Mouse (Mus musculus): ENCODE measurements around the gene Prr29. TPM values are rescaled to one million over a fixed set of nuclear protein-coding genes. Genes with fewer than 3 reads are reported as not detected.

Prr29 gene
- total RNA-seq (2023), result not detected in 2 replicates

GRCm38 (mm10) chr11:106365366-106365765 is at the start of gene Prr29:
Prr29 (plus strand) TSS chr11:106365472.

GRCm38 (mm10) chr11:106353188-106353587 is 12.1 kb upstream of the Prr29 start, which contains the start of gene Scn4a:
Scn4a (minus strand) TSS chr11:106353288.

DNA sequence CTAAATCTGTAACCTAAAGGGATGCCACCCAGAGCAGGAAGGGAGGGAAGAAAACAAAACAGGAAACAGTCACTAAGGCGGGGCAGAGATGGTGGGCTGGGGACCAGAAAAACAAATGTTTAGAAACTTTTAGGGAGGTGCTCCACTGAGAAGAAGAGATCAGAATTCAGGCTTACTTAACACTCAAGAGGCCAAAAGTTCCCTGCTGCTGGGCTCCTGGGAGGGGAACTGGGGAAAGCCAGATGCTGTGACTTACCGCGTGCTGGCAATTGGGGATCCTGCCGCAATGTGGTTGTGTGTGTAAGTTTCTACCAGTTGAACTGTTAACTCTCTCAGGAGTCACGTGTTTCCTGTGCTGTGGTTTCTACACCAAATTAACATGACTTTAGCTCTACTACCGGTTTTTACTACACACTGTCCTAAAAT is 22.5 kb downstream of the Prr29 start, which contains the start of gene Icam2:
TSS of gene Icam2 (minus strand) at position 285 of the 426 bp plus-strand sequence.

Other genes starting within 250 kb of the Prr29 start
- gene Gm10840, start 204.6 kb upstream of the Prr29 start, total RNA-seq (2023), result 2.3 and 4.2 TPM in 2 replicates
- gene Limd2, start 204.6 kb upstream of the Prr29 start, total RNA-seq (2023), result 392 and 416 TPM in 2 replicates
- gene Strada, start 163.3 kb upstream of the Prr29 start, total RNA-seq (2023), result 19.7 and 23.4 TPM in 2 replicates
- 22.5 and 24.8 TPM in 2 replicates for gene Ccdc47, start 149.1 kb upstream of the Prr29 start, total RNA-seq (2023)
- gene Ddx42, start 148.5 kb upstream of the Prr29 start, total RNA-seq (2023), result 35.1 and 40.9 TPM in 2 replicates
- 11.2 and 27.4 TPM in 2 replicates for gene Ftsj3, start 109.4 kb upstream of the Prr29 start, total RNA-seq (2023)
- gene Psmc5, start 109.3 kb upstream of the Prr29 start, total RNA-seq (2023), result 26.6 and 32.7 TPM in 2 replicates
- gene Smarcd2, start 92.5 kb upstream of the Prr29 start, total RNA-seq (2023), result 74.7 and 86.4 TPM in 2 replicates
- 0.16 TPM in 1 of 2 replicates, not detected in the other for gene Tcam1, start 88.8 kb upstream of the Prr29 start, total RNA-seq (2023)
- not detected in 2 replicates for gene Gh, start 63.6 kb upstream of the Prr29 start, total RNA-seq (2023)
- 3.8 and 15.6 TPM in 2 replicates for gene Cd79b, start 50.7 kb upstream of the Prr29 start, total RNA-seq (2023)
- gene Scn4a, start 12.2 kb upstream of the Prr29 start, total RNA-seq (2023), result 0.07 and 0.09 TPM in 2 replicates
- 8.5 and 16.0 TPM in 2 replicates for gene Icam2, start 22.6 kb downstream of the Prr29 start, total RNA-seq (2023)
- gene Ern1, start 122.4 kb downstream of the Prr29 start, total RNA-seq (2023), result 43.2 and 55.9 TPM in 2 replicates
- 25.3 and 35.7 TPM in 2 replicates for gene Tex2, start 248.0 kb downstream of the Prr29 start, total RNA-seq (2023)

Measured in neutrophil, adult 65 days (primary cell).